Mouse (Mus musculus) midbrain, embryonic 10.5 days (tissue): ENCODE measurements around the gene Acox1. TPM values are rescaled to one million over a fixed set of nuclear protein-coding genes. Genes with fewer than 3 reads are reported as not detected.

Source experiments
- DNase-seq: peaks from one replicate; pipeline ENCODE4 v3.0.0-alpha.2; 2017; ENCODE audit warnings: low spot score
- H3K27ac ChIP-seq: fragments of 300-500 bp; sonication (generic); replicated peaks from 2 replicates; pipeline ENCODE4 v1.5.1; 2016; ENCODE audit warnings: mild to moderate bottlenecking
- H3K27me3 ChIP-seq: fragments of 300-500 bp; sonication (generic); 2 replicates; pipeline ENCODE4 v1.6.1; 2016; ENCODE audit warnings: low read depth, mild to moderate bottlenecking; ENCODE audit not compliant: poor library complexity, severe bottlenecking
- H3K36me3 ChIP-seq: fragments of 300-500 bp; sonication (generic); 2 replicates; pipeline ENCODE4 v1.6.1; 2016; ENCODE audit warnings: mild to moderate bottlenecking, moderate library complexity
- H3K4me1 ChIP-seq: fragments of 300-500 bp; sonication (generic); 2 replicates; pipeline ENCODE4 v1.6.1; 2016
- H3K4me3 ChIP-seq: fragments of 300-500 bp; sonication (generic); 2 replicates; pipeline ENCODE4 v1.5.1; 2016; ENCODE audit warnings: mild to moderate bottlenecking, moderate library complexity
- H3K9me3 ChIP-seq: fragments of 300-500 bp; sonication (generic); replicated peaks from 2 replicates; pipeline ENCODE4 v1.6.1; 2016; ENCODE audit warnings: mild to moderate bottlenecking
- WGBS: fragments of 180-500 bp; shearing (Covaris S2); methylation state at CpG from one replicate; pipeline ENCODE4 v1.1.7; 2016; 5-methylcytosine and 5-hydroxymethylcytosine counted together
- polyA plus RNA-seq: library from polyadenylated mRNA; unstranded; fragments of >200 nt; fragmentation: Nextera tagmentation; extraction: Ambion mirVana; gene quantifications from 2 replicates; pipeline ENCODE4 v1.2.1, GENCODE M21; 2016

Acox1 gene
- polyA plus RNA-seq = 21.2 and 26.3 TPM in 2 replicates

- under 1% methylated on average over 62 of the region's 62 CpGs for WGBS
- peak within 1 kb of the TSS; percentile 99 for H3K27ac ChIP-seq
- H3K4me3 ChIP-seq = peak within 1 kb of the TSS; percentile 88
- no peaks in the 10 kb centered on the region for H3K9me3 ChIP-seq
- H3K36me3 ChIP-seq = peaks cover 10% of the 10 kb centered on the region
- H3K27me3 ChIP-seq = no peaks in the 10 kb centered on the region
- peak; percentile 98 for DNase-seq
- H3K4me1 ChIP-seq = peaks cover 17% of the 10 kb centered on the region
Observed at GRCm38 (mm10) chr11:116198639-116199531, at the start of gene Acox1, which contains the start of gene Ten1. TSS of gene Acox1 (minus strand) at chr11:116199045. TSS of gene Ten1 (plus strand) at chr11:116198855.

GRCm38 (mm10) chr11:116247502-116248222 lies 48.8 kb upstream of the Acox1 start:
- no peak overlapping the region for H3K27ac ChIP-seq
- peaks cover 100% of the 10 kb centered on the region for H3K36me3 ChIP-seq
- no peak overlapping the region for H3K4me3 ChIP-seq
- no peaks in the 10 kb centered on the region for H3K27me3 ChIP-seq
- no peaks in the 10 kb centered on the region for H3K4me1 ChIP-seq
- WGBS = 87% methylated on average over 14 of the region's 14 CpGs
- H3K9me3 ChIP-seq = no peaks in the 10 kb centered on the region
- no peak for DNase-seq

- DNase-seq = no peak
- H3K27ac ChIP-seq = no peak overlapping the region
- 81% methylated on average over 6 of the region's 6 CpGs for WGBS
- peaks cover 12% of the 10 kb centered on the region for H3K4me1 ChIP-seq
- H3K36me3 ChIP-seq = peaks cover 80% of the 10 kb centered on the region
- H3K9me3 ChIP-seq = no peaks in the 10 kb centered on the region
- no peak overlapping the region for H3K4me3 ChIP-seq
- no peaks in the 10 kb centered on the region for H3K27me3 ChIP-seq
Observed at GRCm38 (mm10) chr11:116245616-116246015, 46.8 kb upstream of the Acox1 start.

- Histone ChIP-seq H3K9me3 (no peaks in the 10 kb centered on the region), H3K27ac (no peak overlapping the region), H3K4me1 (peaks cover 16% of the 10 kb centered on the region), H3K27me3 (no peaks in the 10 kb centered on the region), H3K36me3 (peaks cover 69% of the 10 kb centered on the region), H3K4me3 (no peak overlapping the region)
- 91% methylated on average over 8 of the region's 8 CpGs for WGBS
- no peak for DNase-seq
Observed at GRCm38 (mm10) chr11:116244580-116244979, 45.7 kb upstream of the Acox1 start.

- H3K36me3 ChIP-seq = peaks cover 42% of the 10 kb centered on the region
- peak overlapping the region; percentile 67 for H3K27ac ChIP-seq
- H3K4me3 ChIP-seq = no peak overlapping the region
- 55% methylated on average over 12 of the region's 12 CpGs for WGBS
- DNase-seq = peak; percentile 48
- peaks cover 22% of the 10 kb centered on the region for H3K27me3 ChIP-seq
- no peaks in the 10 kb centered on the region for H3K9me3 ChIP-seq
- H3K4me1 ChIP-seq = peaks cover 27% of the 10 kb centered on the region
Observed at GRCm38 (mm10) chr11:116241744-116242235, 42.9 kb upstream of the Acox1 start.

- no peak for DNase-seq
- H3K9me3 ChIP-seq = no peaks in the 10 kb centered on the region
- H3K4me1 ChIP-seq = peaks cover 27% of the 10 kb centered on the region
- H3K27ac ChIP-seq = no peak overlapping the region
- WGBS = 15% methylated on average over 7 of the region's 7 CpGs
- H3K4me3 ChIP-seq = no peak overlapping the region
- peaks cover 38% of the 10 kb centered on the region for H3K27me3 ChIP-seq
- H3K36me3 ChIP-seq = peaks cover 22% of the 10 kb centered on the region
Observed at GRCm38 (mm10) chr11:116239797-116240196, 41.0 kb upstream of the Acox1 start.

GRCm38 (mm10) chr11:116237742-116238395 lies 39.0 kb upstream of the Acox1 start, which contains the start of gene Evpl:
TSS of gene Evpl (minus strand) at chr11:116238077.
- no peak for DNase-seq
- Histone ChIP-seq H3K4me3 (peak within 1 kb of the TSS; percentile 24), H3K36me3 (peaks cover 2% of the 10 kb centered on the region), H3K4me1 (peaks cover 37% of the 10 kb centered on the region), H3K27ac (no peak within 1 kb of the TSS), H3K9me3 (no peaks in the 10 kb centered on the region), H3K27me3 (peaks cover 56% of the 10 kb centered on the region)
- 15% methylated on average over 31 of the region's 31 CpGs for WGBS

- Histone ChIP-seq H3K27me3 (peaks cover 73% of the 10 kb centered on the region), H3K36me3 (no peaks in the 10 kb centered on the region), H3K27ac (no peak overlapping the region), H3K4me1 (peaks cover 34% of the 10 kb centered on the region), H3K9me3 (no peaks in the 10 kb centered on the region), H3K4me3 (no peak overlapping the region)
- 83% methylated on average over 8 of the region's 8 CpGs for WGBS
- DNase-seq = no peak
Observed at GRCm38 (mm10) chr11:116234901-116235300, 36.1 kb upstream of the Acox1 start.

- 21% methylated on average over 17 of the region's 17 CpGs for WGBS
- H3K27ac ChIP-seq = no peak overlapping the region; the same call in 1 of the 2 replicates
Observed at GRCm38 (mm10) chr11:116232427-116232826, 33.6 kb upstream of the Acox1 start.

GRCm38 (mm10) chr11:116228699-116229098 lies 29.9 kb upstream of the Acox1 start:
- no peak overlapping the region for H3K27ac ChIP-seq
- no peak overlapping the region for H3K4me3 ChIP-seq
- peaks cover under 1% of the 10 kb centered on the region; the same call in 1 of the 2 replicates for H3K36me3 ChIP-seq
- H3K27me3 ChIP-seq = peaks cover 65% of the 10 kb centered on the region
- H3K9me3 ChIP-seq = peaks cover 10% of the 10 kb centered on the region
- H3K4me1 ChIP-seq = peaks cover 24% of the 10 kb centered on the region
- DNase-seq = no peak
- 76% methylated on average over 4 of the region's 4 CpGs for WGBS

More at GRCm38 (mm10) chr11:116232427-116232826, 33.6 kb upstream of the Acox1 start:
- H3K27me3 ChIP-seq = peaks cover 72% of the 10 kb centered on the region
- DNase-seq = no peak
- no peaks in the 10 kb centered on the region for H3K36me3 ChIP-seq
- peaks cover 24% of the 10 kb centered on the region for H3K4me1 ChIP-seq
- H3K9me3 ChIP-seq = no peaks in the 10 kb centered on the region
- peak overlapping the region; percentile 27 for H3K4me3 ChIP-seq

GRCm38 (mm10) chr11:116226414-116226813 lies 27.6 kb upstream of the Acox1 start:
- H3K27me3 ChIP-seq = peaks cover 71% of the 10 kb centered on the region
- WGBS = 3% methylated on average over 2 of the region's 2 CpGs

GRCm38 (mm10) chr11:116222740-116223059 lies 23.9 kb upstream of the Acox1 start:
- Histone ChIP-seq H3K4me3 (peak overlapping the region; percentile 54), H3K9me3 (peaks cover 21% of the 10 kb centered on the region), H3K4me1 (peaks cover 36% of the 10 kb centered on the region), H3K27me3 (peaks cover 64% of the 10 kb centered on the region), H3K27ac (peak overlapping the region; percentile 53), H3K36me3 (peaks cover 12% of the 10 kb centered on the region)
- 15% methylated on average over 23 of the region's 23 CpGs for whole genome bisulfite sequencing
- no peak for DNase-seq

More at GRCm38 (mm10) chr11:116226414-116226813, 27.6 kb upstream of the Acox1 start:
- H3K36me3 ChIP-seq = peaks cover 8% of the 10 kb centered on the region
- peaks cover 27% of the 10 kb centered on the region for H3K4me1 ChIP-seq
- peak; percentile 77 for DNase-seq
- H3K27ac ChIP-seq = no peak overlapping the region
- no peak overlapping the region for H3K4me3 ChIP-seq
- H3K9me3 ChIP-seq = peaks cover 17% of the 10 kb centered on the region
